Mouse (Mus musculus): ENCODE measurements around the gene Zfp541. TPM values are rescaled to one million over a fixed set of nuclear protein-coding genes. Genes with fewer than 3 reads are reported as not detected.
A peak's percentile ranks its signal among the peaks of the same experiment; 100 is the strongest.

Gene Zfp541
- polyA plus RNA-seq, 1 experiment from 2014 or later = not detected

- 65% methylated on average over 5 of the region's 5 CpGs for WGBS
- Histone ChIP-seq H3K36me3 (peaks cover 10% of the 10 kb centered on the region; the same call in 1 of the 2 replicates), H3K4me3 (peak overlapping the region; percentile 86; the same call in 1 of the 2 replicates), H3K27me3 (ENCODE audit: low read depth, poor library complexity, severe bottlenecking) (peaks cover 19% of the 10 kb centered on the region), H3K27ac (replicated peaks) (peak overlapping the region; percentile 91), H3K4me1 (peaks cover 45% of the 10 kb centered on the region), H3K9me3 (replicated peaks) (no peaks in the 10 kb centered on the region)
- DNase-seq (ENCODE audit: low spot score) = no peak
Observed at GRCm38 (mm10) chr7:16128899-16129298, 67.3 kb downstream of the Zfp541 start.

GRCm38 (mm10) chr7:16129421-16129845, 67.8 kb downstream of the Zfp541 start, which contains the start of gene Slc8a2:
Gene Slc8a2, plus strand, starts transcription at chr7:16129826.
- Histone ChIP-seq H3K36me3 (peaks cover 14% of the 10 kb centered on the region), H3K9me3 (replicated peaks) (no peaks in the 10 kb centered on the region), H3K4me3 (peak within 1 kb of the TSS; percentile 86), H3K27ac (replicated peaks) (peak within 1 kb of the TSS; percentile 91), H3K27me3 (ENCODE audit: low read depth, poor library complexity, severe bottlenecking) (peaks cover 19% of the 10 kb centered on the region), H3K4me1 (peaks cover 47% of the 10 kb centered on the region)
- DNase-seq (ENCODE audit: low spot score) = peak; percentile 87
- 2% methylated on average over 12 of the region's 12 CpGs for WGBS

- peak overlapping the region; percentile 91 for H3K27ac ChIP-seq (replicated peaks)
- DNase-seq (ENCODE audit: low spot score) = peak; percentile 89
- no peaks in the 10 kb centered on the region for H3K9me3 ChIP-seq (replicated peaks)
- peaks cover 16% of the 10 kb centered on the region for H3K36me3 ChIP-seq
- peaks cover 49% of the 10 kb centered on the region for H3K4me1 ChIP-seq
- H3K27me3 ChIP-seq (ENCODE audit: low read depth, poor library complexity, severe bottlenecking) = peaks cover 19% of the 10 kb centered on the region
- under 1% methylated on average over 38 of the region's 38 CpGs for WGBS
- peak overlapping the region; percentile 86 for H3K4me3 ChIP-seq
Observed at GRCm38 (mm10) chr7:16129846-16130691, 68.5 kb downstream of the Zfp541 start.

GRCm38 (mm10) chr7:16130956-16131634, 69.5 kb downstream of the Zfp541 start:
- Histone ChIP-seq H3K4me3 (peak overlapping the region; percentile 86), H3K27me3 (ENCODE audit: low read depth, poor library complexity, severe bottlenecking) (peaks cover 19% of the 10 kb centered on the region), H3K27ac (replicated peaks) (peak overlapping the region; percentile 14), H3K4me1 (peaks cover 49% of the 10 kb centered on the region), H3K9me3 (replicated peaks) (no peaks in the 10 kb centered on the region), H3K36me3 (peaks cover 13% of the 10 kb centered on the region; the same call in 1 of the 2 replicates)
- DNase-seq (ENCODE audit: low spot score) = no peak
- 43% methylated on average over 13 of the region's 13 CpGs for WGBS

GRCm38 (mm10) chr7:16132161-16132581, 70.6 kb downstream of the Zfp541 start:
- DNase-seq (ENCODE audit: low spot score) = no peak
- Histone ChIP-seq H3K4me3 (peak overlapping the region; percentile 21; the same call in 1 of the 2 replicates), H3K36me3 (peaks cover 9% of the 10 kb centered on the region; the same call in 1 of the 2 replicates), H3K27ac (replicated peaks) (no peak overlapping the region), H3K27me3 (ENCODE audit: low read depth, poor library complexity, severe bottlenecking) (peaks cover 19% of the 10 kb centered on the region), H3K4me1 (peaks cover 49% of the 10 kb centered on the region), H3K9me3 (replicated peaks) (no peaks in the 10 kb centered on the region)
- WGBS = 22% methylated on average over 7 of the region's 7 CpGs

GRCm38 (mm10) chr7:16132926-16133325, 71.3 kb downstream of the Zfp541 start:
- no peak for DNase-seq (ENCODE audit: low spot score)
- Histone ChIP-seq H3K36me3 (peaks cover 6% of the 10 kb centered on the region; the same call in 1 of the 2 replicates), H3K4me3 (no peak overlapping the region), H3K4me1 (peaks cover 49% of the 10 kb centered on the region), H3K27ac (replicated peaks) (no peak overlapping the region), H3K27me3 (ENCODE audit: low read depth, poor library complexity, severe bottlenecking) (peaks cover 19% of the 10 kb centered on the region), H3K9me3 (replicated peaks) (no peaks in the 10 kb centered on the region)
- WGBS = 83% methylated on average over 3 of the region's 3 CpGs

GRCm38 (mm10) chr7:16133691-16134090, 72.1 kb downstream of the Zfp541 start:
- Histone ChIP-seq H3K36me3 (peaks cover 6% of the 10 kb centered on the region; the same call in 1 of the 2 replicates), H3K4me1 (peaks cover 49% of the 10 kb centered on the region), H3K27me3 (ENCODE audit: low read depth, poor library complexity, severe bottlenecking) (peaks cover 19% of the 10 kb centered on the region), H3K4me3 (no peak overlapping the region), H3K9me3 (replicated peaks) (no peaks in the 10 kb centered on the region), H3K27ac (replicated peaks) (no peak overlapping the region)
- DNase-seq (ENCODE audit: low spot score) = no peak
- 90% methylated on average over 9 of the region's 9 CpGs for WGBS

- Histone ChIP-seq H3K9me3 (replicated peaks) (no peaks in the 10 kb centered on the region), H3K27ac (replicated peaks) (no peak overlapping the region), H3K4me3 (no peak overlapping the region), H3K36me3 (peaks cover 6% of the 10 kb centered on the region; the same call in 1 of the 2 replicates), H3K27me3 (ENCODE audit: low read depth, poor library complexity, severe bottlenecking) (peaks cover 19% of the 10 kb centered on the region), H3K4me1 (peaks cover 36% of the 10 kb centered on the region)
- no peak for DNase-seq (ENCODE audit: low spot score)
- whole genome bisulfite sequencing = 77% methylated on average over 7 of the region's 7 CpGs
Observed at GRCm38 (mm10) chr7:16134951-16135392, 73.4 kb downstream of the Zfp541 start.

Other genes with a start within 250 kb of the Zfp541 start
- gene Obox6, start 222.1 kb upstream of the Zfp541 start, polyA plus RNA-seq (2016; fragmentation: Nextera tagmentation; extraction: Ambion mirVana) = not detected in 2 replicates
- 0.15 and 0.53 TPM in 2 replicates for gene Crx, start 181.8 kb upstream of the Zfp541 start, polyA plus RNA-seq (2016; fragmentation: Nextera tagmentation; extraction: Ambion mirVana)
- gene Crxos, start 179.2 kb upstream of the Zfp541 start, polyA plus RNA-seq (2016; fragmentation: Nextera tagmentation; extraction: Ambion mirVana) = not detected in 2 replicates
- gene Selenow, start 139.4 kb upstream of the Zfp541 start, polyA plus RNA-seq (2016; fragmentation: Nextera tagmentation; extraction: Ambion mirVana) = 864 and 990 TPM in 2 replicates
- gene Nop53, start 115.7 kb upstream of the Zfp541 start, polyA plus RNA-seq (2016; fragmentation: Nextera tagmentation; extraction: Ambion mirVana) = 181 and 183 TPM in 2 replicates
- gene Ehd2, start 94.2 kb upstream of the Zfp541 start, polyA plus RNA-seq (2016; fragmentation: Nextera tagmentation; extraction: Ambion mirVana) = 12.5 and 13.6 TPM in 2 replicates
- gene Bicra, start 13.9 kb upstream of the Zfp541 start, polyA plus RNA-seq (2016; fragmentation: Nextera tagmentation; extraction: Ambion mirVana) = 6.9 and 8.2 TPM in 2 replicates
- gene Napa, start 36.6 kb downstream of the Zfp541 start, polyA plus RNA-seq (2016; fragmentation: Nextera tagmentation; extraction: Ambion mirVana) = 187 and 188 TPM in 2 replicates
- 28.8 and 30.6 TPM in 2 replicates for gene Kptn, start 58.1 kb downstream of the Zfp541 start, polyA plus RNA-seq (2016; fragmentation: Nextera tagmentation; extraction: Ambion mirVana)
- gene Slc8a2, start 68.0 kb downstream of the Zfp541 start, polyA plus RNA-seq (2016; fragmentation: Nextera tagmentation; extraction: Ambion mirVana) = 0.21 and 0.25 TPM in 2 replicates
- gene Meis3, start 113.3 kb downstream of the Zfp541 start, polyA plus RNA-seq (2016; fragmentation: Nextera tagmentation; extraction: Ambion mirVana) = 80.7 and 99.3 TPM in 2 replicates
- gene Dhx34, start 160.2 kb downstream of the Zfp541 start, polyA plus RNA-seq (2016; fragmentation: Nextera tagmentation; extraction: Ambion mirVana) = 19.9 and 20.2 TPM in 2 replicates
- gene C5ar2, start 182.3 kb downstream of the Zfp541 start, polyA plus RNA-seq (2016; fragmentation: Nextera tagmentation; extraction: Ambion mirVana) = 0.04 and 0.10 TPM in 2 replicates
- 0.86 and 1.4 TPM in 2 replicates for gene C5ar1, start 197.7 kb downstream of the Zfp541 start, polyA plus RNA-seq (2016; fragmentation: Nextera tagmentation; extraction: Ambion mirVana)
- gene Inafm1, start 211.8 kb downstream of the Zfp541 start, polyA plus RNA-seq (2016; fragmentation: Nextera tagmentation; extraction: Ambion mirVana) = 6.3 and 10.0 TPM in 2 replicates
- 24.6 and 34.1 TPM in 2 replicates for gene Ccdc9, start 225.0 kb downstream of the Zfp541 start, polyA plus RNA-seq (2016; fragmentation: Nextera tagmentation; extraction: Ambion mirVana)
- gene Bbc3, start 246.6 kb downstream of the Zfp541 start, polyA plus RNA-seq (2016; fragmentation: Nextera tagmentation; extraction: Ambion mirVana) = 14.4 and 17.1 TPM in 2 replicates